Mouse (Mus musculus) CH12F3 (cell line): Measurements from ENCODE around the gene H2al1a.
"Not testable (repeated sequence)": the region's sequence is repeated elsewhere in the genome, so short reads cannot be mapped to it uniquely, and the experiment has no call there.

Experiments
- in situ Hi-C: fragments of 300-500 bp; cut with MboI; formaldehyde crosslinking; loops from 2 replicates; pipeline ENCODE4 v1.14.3; 2020; ENCODE audit warnings: low sequenced_read_pairs

The H2al1a gene

GRCm38 (mm10) chrX:11327522-11327921, 28.5 kb downstream of the H2al1a start, which contains the start of gene H2al1j:
TSS of gene H2al1j (plus strand) at chrX:11327822.
- in situ Hi-C loops, result not testable (repeated sequence)

- in situ Hi-C loops, result no loop called here
Measured at GRCm38 (mm10) chrX:11345762-11346161, 46.7 kb downstream of the H2al1a start.

GRCm38 (mm10) chrX:11346756-11347155, 47.7 kb downstream of the H2al1a start:
- in situ Hi-C loops, result no loop called here
